Mouse (Mus musculus): Measurements from ENCODE around the gene Tbc1d10b.

DNA sequence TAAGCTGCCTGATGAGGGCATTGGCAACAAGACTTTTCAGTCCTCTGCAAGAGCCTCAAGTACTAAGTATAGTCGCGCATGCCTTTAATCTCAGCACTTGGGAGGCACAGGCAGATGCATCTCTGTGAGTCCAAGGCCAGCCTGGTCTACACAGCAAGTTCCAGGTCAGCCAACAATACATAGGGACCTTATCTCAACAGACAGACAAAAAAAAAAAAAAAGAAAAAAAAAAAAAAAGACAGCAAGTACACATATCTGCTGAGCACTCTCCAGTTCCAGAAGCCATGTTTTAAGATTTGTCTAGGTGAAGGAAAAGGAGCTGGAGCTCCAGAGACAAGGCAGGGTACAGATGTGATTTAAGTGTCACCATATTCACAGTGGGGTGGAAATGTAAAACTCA, 47.7 kb upstream of the Tbc1d10b start:
- no peak for TF ChIP-seq CTCF (IDR thresholded peaks at IDR 0.05; ENCODE audit: low read depth)
- no peak for TF ChIP-seq EP300 (optimal IDR thresholded peaks at IDR 0.05)

All from stomach, postnatal 0 days (tissue).